Mouse (Mus musculus): Measurements from ENCODE around the gene Il12rb1.
A peak's percentile ranks its signal among the peaks of the same experiment; 100 is the strongest.

Gene Il12rb1

GRCm38 (mm10) chr8:70808239-70808638, at the start of gene Il12rb1:
Gene Il12rb1 (plus strand): TSS chr8:70808449.
- no peak for DNase-seq (ENCODE audit: extremely low spot score)

GRCm38 (mm10) chr8:70758616-70759561, 49.4 kb upstream of the Il12rb1 start:
- no peak for DNase-seq (ENCODE audit: extremely low spot score)

DNA sequence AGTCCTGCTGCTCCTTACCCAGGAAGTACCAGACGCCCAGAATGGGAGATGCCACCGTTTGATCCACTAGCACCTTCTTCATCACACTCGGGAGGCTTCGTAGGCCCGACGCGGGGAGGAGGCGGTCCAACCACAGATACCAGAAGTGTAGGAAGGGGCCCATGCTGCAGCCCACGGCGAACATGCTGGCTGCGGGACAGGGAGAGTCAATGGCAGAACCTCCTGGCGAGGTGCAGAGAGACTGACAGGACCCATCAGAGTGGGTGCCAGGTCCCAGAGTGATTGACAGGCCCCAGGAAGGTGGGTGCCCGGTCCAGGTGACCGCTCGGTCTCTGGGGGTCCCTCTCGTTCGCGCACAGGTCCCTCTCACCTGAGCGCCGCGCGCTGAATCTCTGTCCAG, 47.9 kb upstream of the Il12rb1 start:
- peak; percentile 34 for DNase-seq (ENCODE audit: extremely low spot score)

- DNase-seq (ENCODE audit: extremely low spot score), result peak; percentile 97
Measured at GRCm38 (mm10) chr8:70760775-70761406, 47.4 kb upstream of the Il12rb1 start, which contains the start of gene Mpv17l2. Gene Mpv17l2 (minus strand): TSS chr8:70760946.

DNA sequence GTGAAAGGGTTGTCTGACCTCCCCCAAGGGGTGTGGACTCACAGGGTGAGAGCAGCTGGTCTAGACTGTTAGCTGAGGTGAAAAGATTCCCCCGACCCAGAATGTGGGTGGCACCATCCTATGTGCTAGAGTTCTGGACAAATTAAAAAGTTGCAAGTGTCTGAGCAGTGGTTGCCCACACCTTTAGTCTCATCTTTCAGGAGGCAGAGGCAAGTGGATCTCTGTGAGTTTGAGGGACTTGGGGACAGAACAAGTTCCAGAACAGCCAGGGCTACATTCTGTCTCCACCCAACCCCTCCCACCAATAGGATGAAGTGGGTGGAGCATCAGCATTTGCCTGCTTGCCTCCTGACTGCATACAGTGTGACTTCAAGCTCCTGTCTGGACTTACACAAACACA, 46.1 kb upstream of the Il12rb1 start:
- no peak for DNase-seq (ENCODE audit: extremely low spot score)

- DNase-seq (ENCODE audit: extremely low spot score), result peak; percentile 57
Measured at GRCm38 (mm10) chr8:70763354-70763753, 44.9 kb upstream of the Il12rb1 start.

- no peak for DNase-seq (ENCODE audit: extremely low spot score)
Measured at GRCm38 (mm10) chr8:70764026-70764425, 44.2 kb upstream of the Il12rb1 start.

DNA sequence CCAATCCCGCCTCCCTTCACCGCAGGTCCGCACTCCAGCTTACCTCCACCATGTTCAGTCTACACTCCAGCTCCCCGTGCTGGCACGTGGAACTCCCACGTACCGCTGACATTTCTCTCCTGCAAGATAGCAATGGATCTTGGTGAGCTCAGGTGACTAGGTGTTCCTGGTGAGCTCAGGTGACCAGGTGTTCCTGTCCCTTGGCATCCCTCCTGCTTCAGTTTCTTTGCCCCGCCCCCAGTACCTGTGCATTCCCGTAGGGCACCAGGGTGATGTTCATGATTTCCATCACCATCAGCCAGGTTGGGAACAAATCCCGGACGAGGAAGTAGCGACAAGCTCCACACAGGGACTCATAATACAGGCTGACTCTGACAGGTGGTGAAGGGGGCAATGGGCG, 43.6 kb upstream of the Il12rb1 start:
- no peak for DNase-seq (ENCODE audit: extremely low spot score)

DNA sequence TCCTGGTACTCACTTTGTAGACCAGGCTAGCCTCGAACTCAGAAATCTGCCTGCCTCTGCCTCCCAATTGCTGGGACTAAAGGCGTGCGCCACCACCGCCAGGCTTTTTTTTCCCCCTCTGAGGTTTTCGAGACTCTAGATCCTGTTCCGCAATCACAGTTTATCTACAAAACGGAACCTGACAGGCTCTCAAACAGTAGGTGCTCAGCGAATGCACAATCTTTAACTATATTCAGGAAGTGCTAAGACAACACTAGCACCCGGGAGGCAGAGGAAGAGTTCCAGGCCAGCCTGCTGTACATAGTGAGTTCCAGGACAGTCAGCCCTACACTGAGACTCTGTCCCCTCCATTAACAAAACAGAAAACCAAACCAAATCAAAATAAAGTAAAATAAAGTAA, 42.9 kb upstream of the Il12rb1 start:
- no peak for DNase-seq (ENCODE audit: extremely low spot score)

DNA sequence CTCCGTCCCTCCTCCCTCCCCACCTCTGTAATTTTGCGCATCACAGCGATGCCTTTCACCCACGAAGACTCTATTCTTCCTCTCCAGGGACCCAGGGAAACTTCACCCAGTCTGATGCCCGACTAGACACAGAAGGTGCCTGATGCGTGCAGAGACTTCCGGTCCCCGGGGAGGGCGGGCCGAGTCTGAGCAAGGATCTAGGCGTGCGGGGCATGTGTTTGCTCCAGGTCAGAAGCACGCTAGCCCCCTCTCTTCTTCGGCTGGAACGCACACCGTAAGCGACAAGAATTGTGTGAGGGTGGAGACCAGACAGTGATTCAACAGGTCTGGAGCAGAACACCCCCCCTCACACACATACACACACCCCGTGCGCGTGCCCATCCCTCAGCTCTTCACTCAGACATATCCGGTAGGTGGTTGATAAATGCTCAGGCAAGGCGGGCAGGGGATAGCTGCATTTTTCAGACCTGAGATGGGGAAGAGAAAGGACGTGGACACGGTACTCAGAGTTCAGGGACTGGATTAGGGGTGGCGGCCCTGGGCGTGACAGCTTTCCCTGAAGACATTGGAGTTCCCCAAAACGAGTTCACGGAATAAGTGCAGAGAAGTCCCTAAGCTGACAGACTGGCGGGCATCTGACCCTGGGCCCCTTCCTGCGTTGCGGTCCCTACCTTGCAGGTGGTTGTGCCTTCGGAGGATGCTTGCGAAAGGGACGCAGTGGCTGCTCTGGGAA, 42.2 kb upstream of the Il12rb1 start:
- DNase-seq (ENCODE audit: extremely low spot score), result peak; percentile 47

DNA sequence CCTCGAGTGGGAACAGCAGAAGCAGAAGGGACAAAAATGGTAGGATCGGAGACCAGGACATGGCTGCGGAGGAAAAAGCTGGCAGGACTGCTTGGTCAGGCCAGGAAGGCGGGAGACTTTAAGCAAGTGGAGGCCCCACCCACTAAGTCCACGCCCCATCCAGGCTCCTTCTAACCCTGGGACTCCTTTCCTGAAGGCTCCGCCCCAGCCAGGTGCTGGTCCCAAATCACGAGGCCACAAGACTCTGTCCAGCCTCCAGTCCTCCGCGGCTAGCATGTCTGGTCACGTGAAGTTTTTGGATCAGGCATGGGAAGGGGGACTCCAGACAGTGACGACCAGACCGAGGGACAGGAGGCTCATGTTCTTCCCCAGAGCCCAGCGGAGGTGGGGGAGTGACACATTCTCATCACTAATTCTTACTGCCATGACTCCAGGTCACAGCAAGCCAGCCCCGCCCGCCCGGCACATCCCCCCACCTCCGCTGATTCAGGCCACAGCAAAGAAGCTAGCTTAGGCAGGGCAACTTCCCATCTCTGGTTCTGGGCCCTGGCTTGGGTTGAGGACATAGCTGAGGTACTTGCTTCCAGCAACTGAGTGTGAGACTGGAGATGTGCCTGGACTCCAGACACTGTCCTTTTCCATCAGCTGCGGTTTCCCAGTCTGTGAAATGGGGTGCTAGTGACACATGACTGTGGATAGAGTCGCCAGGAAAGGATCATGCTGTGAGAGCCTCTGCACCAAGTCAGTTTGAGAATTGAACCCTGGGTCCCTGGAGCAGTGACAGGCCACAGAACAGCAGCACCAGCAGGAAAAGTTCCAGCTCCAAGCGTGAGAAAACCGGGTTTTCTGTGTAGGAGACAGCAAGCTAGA, 41.4 kb upstream of the Il12rb1 start:
- DNase-seq (ENCODE audit: extremely low spot score), result peak; percentile 71

GRCm38 (mm10) chr8:70767503-70767902, 40.7 kb upstream of the Il12rb1 start:
- DNase-seq (ENCODE audit: extremely low spot score), result no peak

- no peak for DNase-seq (ENCODE audit: extremely low spot score)
Measured at GRCm38 (mm10) chr8:70768231-70768776, 39.9 kb upstream of the Il12rb1 start.

DNA sequence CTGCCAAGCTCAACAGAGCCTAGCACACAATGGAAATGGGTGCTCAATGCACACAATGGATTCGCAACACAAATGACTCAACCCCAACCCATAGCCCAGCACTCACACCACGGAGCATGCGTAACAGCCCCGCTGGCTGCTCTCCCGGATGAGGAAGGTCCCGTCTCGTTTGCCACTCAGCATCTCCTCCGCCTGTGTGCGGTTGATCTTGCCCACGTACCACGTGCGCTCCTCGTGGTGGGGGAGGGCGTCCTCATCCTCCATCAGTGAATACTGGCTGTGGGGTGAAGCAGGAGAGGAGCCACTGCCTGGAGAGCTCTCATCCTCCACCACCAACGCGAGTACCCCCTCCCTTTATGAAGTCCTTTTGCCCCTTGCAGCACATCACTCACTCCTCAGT, 39.3 kb upstream of the Il12rb1 start:
- no peak for DNase-seq (ENCODE audit: extremely low spot score)

- peak; percentile 92 for DNase-seq (ENCODE audit: extremely low spot score)
Measured at GRCm38 (mm10) chr8:70769359-70769758, 38.9 kb upstream of the Il12rb1 start.

DNA sequence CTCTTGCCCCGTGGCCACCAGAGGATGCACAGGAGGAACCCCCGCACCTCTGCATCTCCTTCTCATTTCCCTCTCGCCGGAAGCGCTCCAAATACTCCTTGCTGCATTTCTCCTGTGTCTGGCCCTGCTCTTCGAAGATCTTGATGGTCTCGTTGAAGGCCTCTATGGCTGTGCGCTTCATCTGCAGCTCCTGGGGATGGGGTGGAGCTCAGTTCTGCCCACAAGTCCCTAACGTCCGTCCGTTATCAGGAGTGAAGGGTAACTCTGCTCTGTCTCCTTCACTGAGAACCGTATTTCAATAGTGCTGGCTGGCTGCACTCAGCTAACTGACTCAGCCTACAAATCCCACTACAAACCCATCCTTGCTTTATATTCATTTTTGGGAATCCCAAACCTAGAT, 38.4 kb upstream of the Il12rb1 start:
- no peak for DNase-seq (ENCODE audit: extremely low spot score)

GRCm38 (mm10) chr8:70770748-70771147, 37.5 kb upstream of the Il12rb1 start:
- no peak for DNase-seq (ENCODE audit: extremely low spot score)

DNA sequence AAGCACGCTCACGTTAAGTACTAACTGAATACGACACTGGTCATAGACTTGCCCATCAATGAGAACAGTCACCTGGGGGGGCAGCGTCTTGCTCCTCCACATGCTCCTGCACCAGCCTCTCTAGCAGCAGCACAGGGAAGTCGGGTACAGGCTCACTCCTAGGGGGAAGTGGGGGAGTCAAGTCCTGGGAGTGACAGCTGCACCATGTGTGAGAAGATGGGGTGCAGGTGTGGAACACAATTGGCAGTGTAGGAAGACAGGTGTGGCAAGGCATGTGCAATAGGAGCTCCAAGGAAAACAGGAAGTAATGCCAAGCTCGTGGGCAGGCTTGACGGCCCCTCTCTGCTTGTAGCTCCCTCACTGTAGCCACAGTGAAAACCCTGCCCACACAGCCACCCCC, 37.0 kb upstream of the Il12rb1 start:
- no peak for DNase-seq (ENCODE audit: extremely low spot score)

- no peak for DNase-seq (ENCODE audit: extremely low spot score)
Measured at GRCm38 (mm10) chr8:70772075-70772474, 36.2 kb upstream of the Il12rb1 start.

DNA sequence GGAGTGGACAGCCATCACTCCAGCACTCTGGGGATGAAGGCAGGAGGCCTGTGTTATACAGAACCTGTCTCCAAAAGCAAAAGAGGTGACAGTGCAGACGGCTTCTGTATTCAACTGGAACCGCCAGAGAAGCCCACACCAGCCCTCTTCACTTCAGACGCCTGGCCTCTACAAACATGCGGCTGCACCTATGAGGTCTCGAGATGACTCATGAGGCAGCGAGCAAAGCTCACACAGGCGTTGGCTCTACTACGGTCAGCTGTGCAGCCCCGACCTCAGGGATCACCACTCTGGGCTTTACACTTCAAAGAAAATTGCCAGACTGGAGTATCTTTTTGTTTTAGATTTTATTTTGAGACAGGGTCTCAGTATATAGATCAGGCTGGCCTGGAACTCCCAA, 35.4 kb upstream of the Il12rb1 start:
- no peak for DNase-seq (ENCODE audit: extremely low spot score)

GRCm38 (mm10) chr8:70773410-70773809, 34.8 kb upstream of the Il12rb1 start:
- DNase-seq (ENCODE audit: extremely low spot score), result no peak

Data from embryo, embryonic 9.5 days (tissue).